Mouse (Mus musculus) gastrocnemius, postnatal 14 days (tissue): ENCODE measurements around the gene Rprml. TPM values are rescaled to one million over a fixed set of nuclear protein-coding genes. Genes with fewer than 3 reads are reported as not detected.
A peak's percentile ranks its signal among the peaks of the same experiment; 100 is the strongest.
"Not testable (repeated sequence)": the region's sequence is repeated elsewhere in the genome, so short reads cannot be mapped to it uniquely, and the experiment has no call there.

ENCODE experiments used
- DNase-seq: peaks from one replicate; pipeline ENCODE4 v3.0.0; 2021; ENCODE audit warnings: mixed read lengths
- intact Hi-C: fragments of 180-260 bp; cut with DNase I; formaldehyde crosslinking; loops from one replicate; pipeline ENCODE4 v1.15.1; 2025; ENCODE audit warnings: low total_unique reads
- total RNA-seq, 2 experiments: library from RNA; stranded (reverse); gene quantifications; 2 replicates each; pipeline ENCODE4 v1.2.3; 2021

The Rprml gene
- total RNA-seq, 2 experiments from 2014 or later = not detected

DNA sequence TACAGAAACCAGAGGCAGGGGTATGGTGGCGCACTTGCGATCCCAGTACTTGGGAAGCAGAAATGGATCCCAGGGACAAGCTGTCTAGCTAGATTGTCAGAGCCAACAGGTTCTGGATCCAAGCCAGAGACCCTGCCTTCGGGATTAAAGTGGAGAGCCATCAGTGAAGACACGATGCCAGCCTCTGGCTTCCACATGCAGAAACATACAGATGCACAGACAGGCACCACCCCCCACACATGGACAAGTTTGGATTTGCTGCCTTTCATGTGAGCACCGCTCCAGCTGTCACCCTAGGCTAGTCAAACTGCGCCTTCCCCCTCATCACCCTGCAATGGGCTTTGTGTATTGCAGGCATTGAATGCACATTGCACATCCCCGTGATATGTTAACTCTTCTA lies 8.8 kb downstream of the Rprml start:
- intact Hi-C loops = no loop called here
- DNase-seq = no peak

DNA sequence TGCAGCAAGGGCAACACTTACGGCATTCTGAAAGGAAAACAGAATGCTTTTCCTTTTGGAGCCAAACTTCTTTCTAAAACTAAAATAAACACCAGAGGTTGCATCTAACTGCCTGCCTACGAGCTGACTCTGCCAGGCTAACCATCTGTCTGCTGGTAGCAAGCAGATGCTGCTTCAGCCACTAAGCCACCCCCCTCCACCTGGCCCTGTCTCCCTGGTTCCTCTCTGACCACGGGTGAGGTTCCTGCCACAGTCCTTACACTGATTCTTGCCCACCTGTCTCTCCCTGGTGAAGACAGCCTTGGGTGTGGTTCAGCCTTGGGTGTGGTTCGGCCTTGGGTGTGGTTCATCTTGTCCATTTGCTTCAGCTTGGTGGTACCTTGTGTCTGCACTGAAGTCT lies 12.5 kb downstream of the Rprml start:
- DNase-seq = no peak
- intact Hi-C loops = no loop called here

DNA sequence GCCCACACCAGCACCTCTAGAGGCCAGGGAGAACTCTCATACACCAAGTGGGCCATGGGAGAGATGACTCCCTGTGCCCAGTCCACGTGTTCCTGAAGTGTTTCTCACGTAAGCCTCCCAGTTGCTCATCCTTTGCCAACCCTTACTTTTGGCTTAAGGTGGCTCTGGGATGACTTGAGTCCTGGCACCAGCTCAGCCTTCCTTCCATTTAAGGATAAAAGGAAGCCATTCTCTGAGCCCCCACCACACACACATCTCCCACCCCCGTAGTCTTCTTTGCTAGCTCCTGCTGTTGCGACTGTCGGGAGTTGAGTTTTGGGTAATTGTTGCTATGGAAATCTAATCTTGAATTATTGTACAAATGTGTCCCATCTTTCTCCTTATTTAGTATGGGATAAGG lies 13.2 kb downstream of the Rprml start:
- intact Hi-C loops = no loop called here
- no peak for DNase-seq

DNA sequence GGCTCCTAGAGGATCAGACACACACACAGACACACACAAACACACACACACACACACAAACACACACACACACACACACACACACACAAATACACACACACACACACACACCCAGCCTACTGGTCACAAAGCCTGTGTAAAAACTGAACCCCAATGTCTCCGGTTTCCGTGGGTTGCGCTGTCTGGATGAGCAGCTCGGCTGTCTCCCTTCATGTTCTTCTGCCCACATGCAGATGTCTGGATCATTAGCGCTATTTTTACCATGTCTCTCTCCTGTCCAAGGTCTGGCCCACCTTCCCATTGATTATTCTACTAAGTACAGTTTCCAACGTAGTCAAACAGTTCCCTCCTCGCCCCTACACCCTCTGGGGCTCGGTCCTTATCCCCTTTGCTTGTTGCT lies 13.7 kb downstream of the Rprml start:
- DNase-seq = no peak
- intact Hi-C loops = no loop called here

DNA sequence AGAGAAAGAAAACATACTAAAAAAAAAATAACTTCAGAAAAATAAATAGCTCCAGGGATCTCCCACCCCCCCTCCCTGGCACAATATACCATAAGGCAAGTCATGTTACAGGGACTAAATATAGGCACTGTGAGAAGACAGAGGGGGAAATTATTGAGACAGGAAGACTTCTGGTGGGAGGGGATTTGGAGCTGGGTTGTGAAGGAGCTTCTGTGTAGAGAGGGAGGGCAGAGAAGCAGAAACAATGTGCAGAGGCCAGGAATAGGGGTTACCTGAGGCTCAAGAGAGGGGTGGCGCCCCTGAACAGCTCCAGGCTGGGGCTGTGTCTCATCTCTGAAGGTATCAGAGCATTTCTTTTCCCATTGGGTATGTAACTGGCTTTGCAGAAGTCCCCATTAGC lies 16.3 kb downstream of the Rprml start:
- no peak for DNase-seq

DNA sequence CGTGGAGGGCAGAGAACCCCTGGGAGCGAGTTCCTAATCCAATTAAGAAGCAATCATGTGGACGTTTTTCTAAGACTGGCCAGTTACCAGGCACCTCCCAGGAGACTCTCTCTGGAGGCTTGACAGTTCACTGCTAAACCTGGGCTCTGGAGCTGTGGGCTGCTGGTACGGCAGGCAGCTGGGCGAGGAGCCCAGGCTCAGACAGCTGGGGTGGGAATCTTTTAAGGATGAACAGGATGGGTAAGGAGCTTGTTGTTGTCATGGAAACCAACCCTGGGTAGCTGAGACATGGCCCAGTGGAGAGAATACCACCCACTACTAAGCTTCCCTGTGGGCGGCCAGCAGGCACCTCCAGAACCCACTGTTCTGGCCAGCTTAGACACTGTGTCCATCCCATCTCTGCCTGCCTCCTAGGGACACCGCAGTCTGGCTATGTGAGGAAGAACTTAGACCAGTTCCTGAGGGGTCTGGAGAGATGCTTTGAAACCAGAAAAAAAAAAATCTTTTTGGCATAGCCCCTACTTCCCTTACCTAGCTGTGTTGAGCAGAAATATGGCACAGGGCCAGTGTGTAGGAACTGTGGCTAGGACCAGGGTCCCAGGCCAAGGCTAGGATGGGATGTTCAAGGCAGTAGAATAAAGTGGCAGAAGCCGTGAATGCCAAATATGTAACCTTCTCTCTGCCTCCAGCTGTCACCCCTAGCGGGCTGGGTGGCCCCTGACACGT lies 17.0 kb downstream of the Rprml start:
- no peak for DNase-seq
- intact Hi-C loops = no loop called here

More for the DNA sequence above, 16.3 kb downstream of the Rprml start:
- intact Hi-C loops = no loop called here

DNA sequence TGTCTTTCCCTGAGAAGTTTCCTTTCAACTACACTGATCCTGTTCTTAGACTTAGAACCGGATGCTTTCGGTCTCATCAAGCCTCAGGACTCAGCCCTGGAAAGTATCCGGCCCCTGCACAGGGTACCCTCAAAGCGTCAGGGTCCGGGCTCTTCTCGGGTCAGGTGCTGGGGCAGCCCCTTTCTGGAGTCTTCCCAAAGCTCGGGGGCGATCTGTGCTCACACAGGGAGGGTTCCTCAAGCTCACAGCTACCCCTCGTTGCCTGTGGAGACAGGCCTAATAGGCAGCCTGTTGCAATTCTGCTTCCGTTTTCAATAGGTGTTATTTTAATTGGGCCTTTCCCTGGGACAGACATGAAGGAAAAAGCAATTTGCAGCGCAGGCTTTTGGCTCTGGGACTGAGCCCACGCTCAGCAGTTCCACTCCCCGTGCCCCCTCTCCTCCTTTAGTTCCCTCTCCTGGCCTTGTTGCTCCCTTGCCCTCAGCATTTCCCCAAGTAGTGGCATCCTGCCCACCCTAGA lies 17.6 kb downstream of the Rprml start:
- no peak for DNase-seq
- intact Hi-C loops = no loop called here

DNA sequence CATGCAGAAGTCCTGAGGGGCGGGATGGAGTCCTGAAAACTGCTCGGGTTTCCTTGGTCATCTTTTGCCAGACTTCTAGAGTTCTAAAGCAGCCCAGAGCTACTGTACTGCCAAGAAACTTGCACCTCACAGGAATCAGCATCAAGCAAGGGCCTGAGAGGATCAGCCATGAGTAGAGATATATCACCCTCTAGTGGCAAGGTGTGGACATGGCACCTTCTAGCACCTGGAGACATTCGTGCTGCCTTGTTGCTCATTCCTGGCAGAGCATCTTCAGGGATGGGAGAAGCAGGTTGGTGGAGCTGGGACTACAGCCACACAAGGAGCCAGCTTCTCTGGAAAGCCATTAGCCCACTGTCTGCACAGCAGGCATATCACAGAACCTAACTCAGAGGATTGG lies 26.2 kb downstream of the Rprml start:
- DNase-seq = peak; percentile 25
- intact Hi-C loops = no loop called here

DNA sequence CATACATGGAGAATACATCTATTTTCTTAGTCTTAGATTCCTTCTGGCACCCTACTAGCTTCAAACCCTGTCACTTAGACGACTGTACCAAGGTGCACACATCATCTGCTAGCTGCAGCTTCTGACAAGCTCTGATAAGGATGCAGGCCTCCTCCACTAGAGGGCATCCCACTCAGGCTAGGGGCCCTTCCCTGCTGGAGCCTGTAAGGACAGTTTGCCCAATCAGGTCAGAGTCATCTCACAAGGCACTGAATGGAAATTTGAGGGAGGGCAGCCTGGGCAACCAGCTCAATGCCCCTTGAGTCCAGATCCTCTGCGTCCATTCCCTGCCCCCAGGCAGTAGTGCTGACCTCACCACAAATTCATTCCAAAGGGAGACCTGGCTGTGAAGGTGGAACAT lies 27.7 kb downstream of the Rprml start:
- intact Hi-C loops = not testable (repeated sequence)
- DNase-seq = peak; percentile 38

DNA sequence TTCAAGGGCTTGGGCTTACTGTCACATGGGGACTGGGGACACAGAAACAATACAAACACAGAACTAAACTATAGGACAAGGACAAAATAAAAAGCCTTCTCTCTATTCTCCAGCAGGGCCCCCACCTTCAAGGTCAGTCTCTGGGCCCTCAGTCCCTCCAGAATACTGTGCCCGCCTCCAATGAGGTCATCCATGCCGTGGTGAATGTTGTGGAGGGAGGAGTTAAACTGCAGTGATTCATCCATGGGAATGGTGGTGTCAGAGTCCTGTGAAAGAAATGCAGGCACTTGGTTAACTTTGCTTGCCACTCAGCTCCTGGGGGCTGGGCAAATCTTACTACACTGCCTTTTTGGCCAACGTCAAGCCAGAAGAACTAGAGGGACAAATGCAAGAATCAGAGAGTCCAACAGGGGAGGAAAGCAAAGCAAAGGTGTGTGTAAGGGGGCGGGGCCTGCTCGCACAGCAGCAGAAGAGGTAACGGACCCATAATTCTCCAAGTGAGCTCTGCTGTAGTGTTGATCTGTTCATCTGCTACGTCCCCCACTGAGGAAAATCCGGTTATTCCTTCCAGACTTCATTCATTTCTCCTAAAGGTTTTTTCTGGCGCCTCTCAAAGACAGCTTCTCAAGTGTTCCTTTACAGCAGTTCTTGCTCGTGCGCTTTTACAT lies 34.4 kb downstream of the Rprml start:
- intact Hi-C loops = no loop called here
- DNase-seq = no peak

DNA sequence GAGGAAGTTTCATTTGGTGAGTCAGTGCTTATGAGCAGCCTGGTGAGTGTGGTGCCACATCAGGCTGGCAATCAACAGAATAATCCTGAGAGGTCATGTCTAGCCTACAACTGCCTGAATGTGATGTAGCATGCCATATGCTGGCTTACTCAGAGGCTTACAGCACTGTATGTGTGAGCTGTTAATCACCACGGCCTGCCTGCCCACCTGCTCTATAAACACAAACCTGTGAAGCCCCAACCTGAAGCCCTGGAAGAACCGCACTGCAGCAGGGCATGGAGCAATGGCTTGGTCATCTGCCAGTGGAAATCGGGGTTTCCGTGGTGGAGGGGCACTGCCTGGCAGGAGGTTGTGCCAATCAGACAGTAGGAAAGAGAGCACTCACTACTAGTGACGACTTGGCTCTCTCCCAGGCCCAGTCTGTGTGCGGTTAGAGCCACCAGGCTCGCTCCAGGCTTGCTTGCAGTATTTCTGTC lies 35.9 kb downstream of the Rprml start:
- no peak for DNase-seq
- intact Hi-C loops = no loop called here

DNA sequence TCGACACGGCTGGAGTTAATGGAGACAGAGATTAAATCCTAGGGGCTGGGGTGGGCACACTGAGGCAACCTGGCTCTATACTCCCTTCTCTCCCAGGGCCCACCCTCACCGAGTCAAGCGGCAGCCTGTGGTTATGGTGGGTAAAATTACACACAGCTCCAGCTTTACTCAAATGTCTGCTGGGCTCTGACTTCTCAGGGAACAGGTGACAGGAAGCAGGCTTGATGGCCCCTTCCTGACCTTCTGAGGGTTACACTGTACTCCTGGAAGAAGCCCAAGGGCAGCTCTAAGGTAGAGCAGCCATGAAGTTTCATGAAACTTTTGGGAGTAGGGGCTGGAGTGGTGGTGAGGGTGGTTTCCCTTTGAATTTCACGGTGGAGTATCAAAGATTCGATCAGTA lies 37.3 kb downstream of the Rprml start:
- no peak for DNase-seq
- intact Hi-C loops = no loop called here

DNA sequence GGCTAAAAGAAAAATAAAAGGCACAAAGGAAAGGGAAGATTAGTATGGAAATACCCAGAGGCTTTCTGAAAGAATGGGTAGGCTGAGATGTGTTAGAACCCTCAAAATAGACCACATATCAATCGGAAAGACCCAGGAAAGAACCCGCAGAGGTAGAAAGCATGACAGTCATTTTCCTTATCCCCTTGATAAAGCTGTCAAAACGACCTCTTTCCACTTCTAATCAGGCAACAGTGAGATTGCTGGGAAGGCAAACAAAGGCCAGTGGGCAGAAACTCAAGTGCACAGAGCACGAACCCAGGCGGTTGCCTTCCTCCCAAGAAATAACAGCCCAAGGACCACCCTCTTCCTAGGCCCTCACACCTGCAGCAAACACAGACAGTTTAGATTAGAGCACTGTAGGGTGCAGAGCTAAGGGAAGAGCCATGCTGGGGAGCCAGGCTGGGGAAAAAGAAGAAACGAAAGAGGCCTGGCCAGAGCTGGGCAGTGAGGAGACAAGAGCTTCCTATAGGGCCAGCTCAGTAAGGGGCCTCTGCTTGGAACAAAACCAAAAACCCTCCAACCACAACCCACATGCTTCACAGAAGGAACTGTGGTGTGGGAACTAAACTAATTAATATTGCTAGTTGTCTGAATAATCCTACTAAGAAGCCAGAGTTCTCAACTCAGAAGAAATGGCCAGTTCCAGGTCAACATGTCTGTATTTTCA lies 39.1 kb downstream of the Rprml start:
- DNase-seq = no peak
- intact Hi-C loops = no loop called here

DNA sequence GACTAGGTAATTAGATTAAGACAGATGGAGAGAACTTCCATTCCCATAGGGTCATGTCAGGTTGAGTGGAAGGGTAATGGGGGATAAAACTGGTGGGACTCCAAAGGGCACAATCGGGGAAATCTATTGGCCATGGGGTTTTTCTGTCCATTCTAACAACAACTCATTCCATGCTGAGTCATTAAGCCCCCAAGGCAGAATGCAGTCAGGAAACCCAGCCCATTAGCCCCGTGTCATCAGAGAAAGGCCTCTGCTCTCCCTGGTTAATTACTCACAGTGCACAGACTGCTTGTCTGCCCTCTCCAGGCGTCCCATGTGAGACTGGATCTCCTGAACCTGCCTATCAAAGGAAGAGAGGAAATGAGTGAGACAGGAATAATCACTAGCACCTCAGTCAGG lies 39.6 kb downstream of the Rprml start:
- intact Hi-C loops = no loop called here
- no peak for DNase-seq

DNA sequence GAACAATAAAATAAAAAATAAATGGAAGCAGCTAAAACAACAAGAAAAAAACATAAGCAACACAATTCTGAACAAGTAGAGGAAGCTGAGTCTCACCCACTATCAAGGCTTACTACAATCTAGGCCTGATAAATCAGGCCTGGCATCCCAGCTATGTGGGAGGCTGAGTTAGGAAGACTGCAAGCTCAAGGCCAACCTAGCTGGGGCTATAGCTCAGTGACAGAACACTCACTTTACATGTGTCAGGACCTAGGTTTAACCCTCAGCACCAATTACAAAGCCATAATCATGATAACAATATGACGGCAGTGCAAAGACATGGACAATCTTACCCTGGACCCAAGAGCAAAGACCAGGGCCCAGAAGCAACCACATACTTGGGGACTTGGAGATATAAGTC lies 41.7 kb downstream of the Rprml start:
- intact Hi-C loops = no loop called here
- no peak for DNase-seq

DNA sequence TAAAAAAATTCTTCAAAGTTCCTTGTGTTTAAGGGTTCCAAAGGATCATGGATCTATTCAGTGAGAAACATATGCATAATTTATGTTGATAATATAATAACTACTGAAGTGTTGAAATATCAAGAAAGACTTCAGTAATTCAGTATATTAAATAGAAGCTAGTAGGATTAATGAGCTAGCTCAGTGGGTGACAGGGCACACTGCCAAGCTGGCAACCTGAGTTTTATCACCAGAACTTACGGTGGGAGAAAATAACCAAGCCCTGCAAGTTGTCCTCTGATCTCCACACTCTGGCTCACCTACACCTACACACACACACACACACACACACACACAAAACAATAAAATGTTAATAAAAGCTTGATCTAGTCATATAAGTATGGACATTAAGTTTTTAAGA lies 43.9 kb downstream of the Rprml start:
- DNase-seq = no peak
- intact Hi-C loops = no loop called here

DNA sequence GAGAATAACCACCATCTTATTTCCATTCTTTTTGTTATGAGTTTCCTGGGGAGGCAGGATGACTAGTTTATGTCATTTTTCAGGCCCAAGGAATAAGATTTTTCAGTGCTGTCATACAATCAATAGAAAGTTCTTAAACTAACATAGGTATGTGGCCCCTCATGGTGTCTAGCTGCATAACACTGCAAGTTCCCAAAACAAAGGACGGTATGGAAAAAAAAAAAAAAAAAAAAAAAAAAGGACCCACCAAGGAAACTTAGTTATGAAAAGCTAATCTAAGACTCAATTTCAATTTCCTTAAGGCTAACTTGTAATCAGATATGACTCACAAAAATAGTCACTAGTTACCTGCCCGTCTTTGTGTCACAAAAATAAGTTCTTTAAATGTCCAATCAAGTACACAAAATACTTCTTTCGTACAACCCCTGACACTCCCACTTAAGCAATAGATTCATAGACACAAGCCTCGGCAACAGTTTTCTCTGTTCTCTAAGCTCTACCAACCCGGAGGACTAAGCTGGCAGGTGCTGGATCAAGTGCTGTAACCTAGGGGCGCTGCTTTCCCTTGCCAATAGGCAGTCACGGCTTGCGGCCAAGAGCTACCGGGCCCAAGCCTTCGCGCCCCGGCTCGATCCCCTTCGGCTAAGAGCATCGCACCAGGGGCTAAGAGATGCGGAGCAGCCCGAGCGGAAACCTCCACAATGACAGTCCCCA lies 47.6 kb downstream of the Rprml start:
- intact Hi-C loops = no loop called here

DNA sequence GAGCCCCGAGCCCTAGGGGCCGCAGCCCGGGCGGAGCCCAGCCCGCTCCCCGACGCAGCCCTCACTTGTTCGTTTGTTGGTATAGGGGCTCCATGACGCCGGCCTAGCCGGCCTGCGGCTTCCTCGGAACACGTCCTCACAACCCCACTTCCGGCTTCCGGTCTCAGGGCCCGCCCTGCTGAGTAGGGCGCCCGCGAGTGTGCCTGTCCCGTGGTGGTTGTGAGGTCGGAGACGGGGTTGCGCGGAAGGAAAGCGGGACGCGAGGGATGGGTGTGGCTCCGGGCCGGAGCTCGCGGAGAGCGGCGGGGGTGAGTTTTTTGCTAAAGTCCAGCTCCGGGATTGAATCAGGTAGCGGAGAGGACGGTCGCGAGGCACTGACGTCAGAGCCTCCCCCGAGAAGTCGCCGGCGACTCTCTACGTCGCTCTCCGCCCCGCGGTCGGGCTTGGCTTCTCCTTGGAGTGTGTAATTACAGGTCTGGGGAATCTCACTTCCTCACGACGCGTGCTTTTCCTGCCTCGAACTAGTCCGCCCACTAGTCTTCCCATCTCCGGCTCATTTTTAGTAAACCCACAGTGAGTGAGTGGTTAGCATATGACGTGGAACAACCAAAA lies 48.3 kb downstream of the Rprml start, which contains the start of gene Gosr2:
Gosr2 (minus strand) TSS at position 334 of the 612 bp plus-strand sequence.
- intact Hi-C loops = no loop called here
- DNase-seq = peak; percentile 88

More for the DNA sequence above, 47.6 kb downstream of the Rprml start:
- DNase-seq = no peak

DNA sequence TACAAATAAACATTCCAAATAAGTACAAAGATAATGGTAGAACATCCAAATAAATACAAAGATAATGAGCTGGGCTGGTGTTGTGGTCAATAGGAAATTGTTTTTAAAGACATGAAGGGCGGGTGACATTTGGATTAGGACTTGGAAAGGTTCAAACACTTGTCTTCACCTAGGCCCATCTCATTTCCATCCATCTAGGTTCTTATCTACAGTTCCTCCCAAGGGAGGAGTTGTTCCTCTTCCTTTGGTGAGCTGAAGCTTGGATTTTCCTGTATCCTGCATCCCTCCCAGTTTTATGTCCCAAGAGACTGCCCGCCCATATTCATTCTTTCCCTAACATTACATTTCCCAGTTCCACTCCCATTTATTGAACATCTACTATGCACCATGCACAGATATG lies 48.9 kb downstream of the Rprml start:
- DNase-seq = no peak
- intact Hi-C loops = no loop called here
